Mouse (Mus musculus) hindbrain, embryonic 11.5 days (tissue): ENCODE results near the gene Eif2ak4. TPM values are rescaled to one million over a fixed set of nuclear protein-coding genes. Genes with fewer than 3 reads are reported as not detected.

ENCODE experiments used
- ATAC-seq: fragments of 200-750 bp; cut with Nextera tagmentation; 2 replicates; pipeline ENCODE4 v1.8.0; 2017; ENCODE audit warnings: mild to moderate bottlenecking, moderate TSS enrichment, moderate library complexity; ENCODE audit not compliant: low FRiP score
- DNase-seq: peaks from one replicate; pipeline ENCODE4 v3.0.0-alpha.2; 2015; ENCODE audit warnings: low spot score
- H3K27ac ChIP-seq: fragments of 300-500 bp; sonication (generic); 2 replicates; pipeline ENCODE4 v1.5.1; 2014; ENCODE audit warnings: mild to moderate bottlenecking, low read depth, low read length
- H3K27me3 ChIP-seq: fragments of 300-500 bp; sonication (generic); 2 replicates; pipeline ENCODE4 v1.6.1; 2014; ENCODE audit warnings: mild to moderate bottlenecking, low read length, moderate library complexity, mixed read lengths; ENCODE audit not compliant: control insufficient read depth, insufficient read depth
- H3K36me3 ChIP-seq: fragments of 300-500 bp; sonication (generic); 2 replicates; pipeline ENCODE4 v1.6.1; 2014; ENCODE audit warnings: mild to moderate bottlenecking, low read length, moderate library complexity, mixed read lengths; ENCODE audit not compliant: control insufficient read depth, insufficient read depth
- H3K4me1 ChIP-seq: fragments of 300-500 bp; sonication (generic); replicated peaks from 2 replicates; pipeline ENCODE4 v1.6.1; 2014; ENCODE audit warnings: low read length, mixed read lengths; ENCODE audit not compliant: control insufficient read depth, insufficient read depth
- H3K4me2 ChIP-seq: fragments of 300-500 bp; sonication (generic); replicated peaks from 2 replicates; pipeline ENCODE4 v1.6.1; 2014; ENCODE audit warnings: mild to moderate bottlenecking, low read depth, low read length
- H3K4me3 ChIP-seq: fragments of 300-500 bp; sonication (generic); 2 replicates; pipeline ENCODE4 v1.5.1; 2014; ENCODE audit warnings: low read depth, low read length
- H3K9ac ChIP-seq: fragments of 300-500 bp; sonication (generic); 2 replicates; pipeline ENCODE4 v1.6.1; 2014; ENCODE audit warnings: low read depth, low read length
- H3K9me3 ChIP-seq: fragments of 300-500 bp; sonication (generic); 2 replicates; pipeline ENCODE4 v1.6.1; 2016; ENCODE audit warnings: low read length; ENCODE audit not compliant: control insufficient read depth
- WGBS: fragments of 180-500 bp; shearing (Covaris S2); extraction: QIAGEN DNeasy Blood & Tissue Kit; methylation state at CpG from one replicate; pipeline ENCODE4 v1.1.7; 2014; 5-methylcytosine and 5-hydroxymethylcytosine counted together
- polyA plus RNA-seq: library from polyadenylated mRNA; unstranded; fragments of >200 nt; fragmentation: Nextera tagmentation; extraction: Ambion mirVana; gene quantifications from 2 replicates; pipeline ENCODE4 v1.2.1, GENCODE M21; 2014

Gene Eif2ak4
- polyA plus RNA-seq, 1 experiment from 2014 or later = 11.0 TPM

DNA sequence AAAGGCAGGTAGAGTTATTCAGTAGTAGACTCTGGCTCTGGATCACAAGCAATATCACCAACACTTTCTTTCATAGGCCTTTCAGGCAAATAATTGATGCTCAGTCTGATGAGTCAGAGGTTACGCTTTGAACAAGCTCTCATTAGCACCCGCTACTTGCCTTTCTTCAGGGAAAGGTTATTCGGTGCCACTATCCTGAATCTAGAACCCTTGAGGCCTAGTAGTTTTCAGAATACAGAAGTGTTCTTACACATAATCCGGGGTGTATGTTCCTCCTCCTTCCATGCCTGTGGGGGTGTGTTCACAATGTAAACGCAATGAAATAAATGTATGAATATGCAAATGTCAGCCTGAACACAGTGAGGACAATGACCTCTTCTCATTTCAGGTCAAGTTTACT lies 1.7 kb downstream of the Eif2ak4 start:
- no peak overlapping the region for H3K4me3 ChIP-seq
- no peak overlapping the region for H3K27ac ChIP-seq
- DNase-seq (no peak), ATAC-seq (no peak)
- H3K36me3 ChIP-seq = no peaks in the 10 kb centered on the region
- no peaks in the 10 kb centered on the region for H3K27me3 ChIP-seq
- no peaks in the 10 kb centered on the region for H3K9me3 ChIP-seq
- WGBS = 81% methylated on average over 5 of the region's 5 CpGs
- H3K4me1 ChIP-seq = no peaks in the 10 kb centered on the region
- H3K9ac ChIP-seq = no peak overlapping the region
- no peak overlapping the region for H3K4me2 ChIP-seq

DNA sequence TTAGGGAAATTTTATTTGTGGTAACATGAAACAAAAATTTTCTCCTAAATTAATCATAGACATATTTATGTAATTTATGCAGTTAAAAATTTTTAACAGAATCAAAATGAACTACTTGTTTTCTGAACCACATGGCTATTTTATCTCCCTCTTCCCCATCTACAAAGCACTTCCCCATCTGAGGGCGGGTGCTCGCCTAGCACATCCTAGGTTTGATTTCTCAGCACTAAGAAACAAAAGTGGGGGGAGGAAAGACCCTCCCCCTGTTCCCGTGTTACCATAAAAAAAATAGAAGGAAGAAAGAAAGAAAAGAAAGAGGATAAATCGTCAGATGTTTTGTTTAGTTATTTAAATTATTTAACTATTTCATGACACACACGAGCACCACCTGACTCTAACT lies 2.8 kb downstream of the Eif2ak4 start:
- no peaks in the 10 kb centered on the region for H3K36me3 ChIP-seq
- no peaks in the 10 kb centered on the region for H3K4me1 ChIP-seq
- 88% methylated on average over 5 of the region's 5 CpGs for WGBS
- H3K4me2 ChIP-seq = no peak overlapping the region
- no peaks in the 10 kb centered on the region for H3K27me3 ChIP-seq
- H3K4me3 ChIP-seq = no peak overlapping the region
- H3K9ac ChIP-seq = no peak overlapping the region
- H3K9me3 ChIP-seq = no peaks in the 10 kb centered on the region
- no peak overlapping the region for H3K27ac ChIP-seq
- DNase-seq (no peak), ATAC-seq (no peak)

DNA sequence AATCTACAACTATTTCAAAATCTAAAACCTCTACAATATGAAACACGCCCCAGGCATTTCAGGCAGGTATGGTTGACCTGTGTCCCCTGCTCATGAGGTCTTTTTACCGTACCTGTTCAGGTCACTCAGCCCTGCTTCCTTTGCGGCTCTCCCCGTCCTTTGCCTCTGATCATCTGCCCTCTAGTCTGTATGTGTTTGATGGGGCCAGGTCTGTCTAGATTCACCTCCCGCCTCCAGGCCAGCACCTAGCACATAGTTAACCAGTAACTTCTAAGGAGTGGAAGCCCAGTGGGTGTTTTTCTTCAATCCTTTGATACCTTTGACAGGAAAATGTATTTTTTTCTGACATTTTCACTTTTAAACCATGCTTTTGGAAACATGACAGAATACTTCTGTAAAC lies 11.3 kb downstream of the Eif2ak4 start:
- ATAC-seq (no peak), DNase-seq (no peak)
- no peaks in the 10 kb centered on the region for H3K36me3 ChIP-seq
- no peaks in the 10 kb centered on the region for H3K4me1 ChIP-seq
- no peak overlapping the region for H3K4me3 ChIP-seq
- H3K27me3 ChIP-seq = no peaks in the 10 kb centered on the region
- no peak overlapping the region for H3K4me2 ChIP-seq
- no peak overlapping the region for H3K27ac ChIP-seq
- WGBS = 92% methylated on average over 5 of the region's 5 CpGs
- H3K9ac ChIP-seq = no peak overlapping the region
- H3K9me3 ChIP-seq = no peaks in the 10 kb centered on the region

DNA sequence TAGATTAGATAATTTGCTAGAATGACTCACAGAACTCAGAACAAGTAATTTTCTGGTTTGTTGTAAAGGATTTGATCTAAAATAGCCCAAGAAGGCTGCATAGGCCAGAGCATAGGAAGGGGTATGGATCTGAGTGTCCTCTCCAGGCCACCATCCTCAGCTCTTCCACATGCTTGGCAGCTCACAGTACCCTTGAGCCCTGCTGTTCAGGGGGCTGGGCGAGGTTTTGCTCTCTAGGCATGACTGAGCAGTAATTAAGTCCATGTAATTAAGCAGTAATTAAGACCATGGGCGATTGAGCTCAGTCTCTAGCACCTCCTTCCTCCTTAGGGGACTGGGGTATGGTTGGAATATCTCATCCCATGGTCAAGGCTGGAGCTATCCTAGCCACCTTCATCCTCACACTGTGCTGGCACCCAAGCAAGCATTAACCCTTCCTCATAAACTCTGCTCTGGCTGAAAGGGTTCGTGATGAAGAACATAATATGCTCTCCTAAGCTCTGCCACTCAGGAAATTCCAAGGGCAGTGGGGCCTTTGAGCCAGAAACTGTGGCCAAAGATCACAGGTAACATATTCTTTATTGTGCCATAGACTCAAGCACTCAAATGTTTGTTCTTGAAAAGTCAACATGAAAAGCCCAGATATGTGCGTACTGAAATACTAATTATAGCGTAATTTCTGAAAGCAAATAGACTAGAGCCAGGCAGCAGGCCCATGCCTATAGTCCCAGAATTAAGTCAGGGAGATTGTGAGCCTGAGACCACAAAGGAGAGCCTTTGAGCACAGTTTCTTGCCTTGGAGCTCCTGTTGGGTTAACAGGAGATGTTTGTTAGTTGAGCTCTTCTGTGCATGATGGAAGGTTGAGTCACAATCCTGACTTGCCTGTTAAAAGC lies 13.7 kb downstream of the Eif2ak4 start:
- no peak overlapping the region for H3K27ac ChIP-seq
- no peaks in the 10 kb centered on the region for H3K4me1 ChIP-seq
- no peak overlapping the region for H3K9ac ChIP-seq
- H3K36me3 ChIP-seq = no peaks in the 10 kb centered on the region
- no peak overlapping the region for H3K4me2 ChIP-seq
- ATAC-seq (no peak), DNase-seq (no peak)
- no peaks in the 10 kb centered on the region for H3K27me3 ChIP-seq
- 86% methylated on average over 5 of the region's 5 CpGs for WGBS
- H3K4me3 ChIP-seq = no peak overlapping the region
- H3K9me3 ChIP-seq = no peaks in the 10 kb centered on the region

DNA sequence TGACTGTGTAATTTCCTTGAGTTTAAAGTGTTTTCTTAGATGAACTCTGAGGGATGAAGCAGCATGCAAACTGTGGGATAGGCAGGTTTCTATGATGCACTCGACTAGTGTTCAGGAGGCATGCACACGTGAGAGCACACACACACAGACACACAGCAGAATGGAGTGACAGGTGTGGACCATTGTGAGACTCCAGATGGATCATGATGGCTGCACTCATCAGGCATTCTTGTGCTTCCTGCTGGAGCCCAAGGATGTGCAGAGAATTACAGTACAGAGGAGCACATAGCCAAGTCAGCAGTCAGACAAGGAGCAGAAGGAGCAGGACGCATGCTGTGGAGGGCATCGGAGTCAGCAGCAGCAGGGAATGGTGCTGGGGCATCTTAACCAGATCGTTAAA lies 15.9 kb downstream of the Eif2ak4 start:
- DNase-seq = no peak
- no peak overlapping the region for H3K9ac ChIP-seq
- no peaks in the 10 kb centered on the region for H3K27me3 ChIP-seq
- H3K4me1 ChIP-seq = no peaks in the 10 kb centered on the region
- H3K36me3 ChIP-seq = no peaks in the 10 kb centered on the region
- 87% methylated on average over 5 of the region's 5 CpGs for WGBS
- no peak overlapping the region for H3K4me3 ChIP-seq
- H3K4me2 ChIP-seq = no peak overlapping the region
- H3K27ac ChIP-seq = no peak overlapping the region
- H3K9me3 ChIP-seq = no peaks in the 10 kb centered on the region
- no peak for ATAC-seq

DNA sequence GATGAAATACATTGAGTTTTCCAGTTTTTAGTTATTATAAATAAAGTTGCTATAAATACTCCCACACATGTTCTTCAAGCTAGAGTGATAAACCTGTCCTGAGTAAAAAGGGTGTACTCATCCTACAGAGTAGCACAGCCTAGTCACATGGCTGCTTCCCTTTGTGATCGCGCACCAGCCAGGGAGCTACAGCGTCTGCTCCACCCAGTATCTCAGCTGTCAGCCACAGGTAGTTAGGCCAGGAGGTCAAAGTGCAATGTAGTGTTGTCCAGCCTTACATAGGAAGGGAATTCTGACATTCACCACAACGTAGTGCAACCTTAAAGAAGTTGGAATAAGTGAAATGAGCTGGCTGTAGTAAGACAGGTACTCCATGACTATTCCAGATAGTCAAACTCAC lies 17.1 kb downstream of the Eif2ak4 start:
- Histone ChIP-seq H3K4me3 (no peak overlapping the region), H3K4me1 (no peaks in the 10 kb centered on the region), H3K27me3 (no peaks in the 10 kb centered on the region), H3K9me3 (no peaks in the 10 kb centered on the region), H3K36me3 (no peaks in the 10 kb centered on the region), H3K4me2 (no peak overlapping the region), H3K27ac (no peak overlapping the region), H3K9ac (no peak overlapping the region)
- no peak for ATAC-seq
- 91% methylated on average over 4 of the region's 4 CpGs for WGBS
- no peak for DNase-seq

DNA sequence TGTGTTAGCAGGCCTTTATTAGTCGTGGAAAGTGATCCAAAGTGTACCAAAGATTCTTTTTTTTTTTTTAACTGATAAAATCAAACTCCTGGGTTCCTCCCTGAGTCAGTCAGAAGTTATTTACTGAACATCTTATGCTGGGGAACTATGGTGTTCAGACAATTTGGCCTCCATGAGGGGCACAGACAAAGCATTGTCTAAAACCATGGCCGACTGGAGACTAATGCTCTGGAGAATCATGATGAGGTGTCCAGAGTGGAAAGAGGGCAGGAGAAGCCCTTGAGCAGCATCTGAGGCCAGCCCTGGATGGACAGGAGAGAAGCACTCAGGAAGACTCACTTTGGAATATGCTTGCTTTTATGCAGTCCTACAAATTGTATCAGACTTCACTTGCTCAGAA lies 18.4 kb downstream of the Eif2ak4 start:
- WGBS = 74% methylated on average over 2 of the region's 2 CpGs

DNA sequence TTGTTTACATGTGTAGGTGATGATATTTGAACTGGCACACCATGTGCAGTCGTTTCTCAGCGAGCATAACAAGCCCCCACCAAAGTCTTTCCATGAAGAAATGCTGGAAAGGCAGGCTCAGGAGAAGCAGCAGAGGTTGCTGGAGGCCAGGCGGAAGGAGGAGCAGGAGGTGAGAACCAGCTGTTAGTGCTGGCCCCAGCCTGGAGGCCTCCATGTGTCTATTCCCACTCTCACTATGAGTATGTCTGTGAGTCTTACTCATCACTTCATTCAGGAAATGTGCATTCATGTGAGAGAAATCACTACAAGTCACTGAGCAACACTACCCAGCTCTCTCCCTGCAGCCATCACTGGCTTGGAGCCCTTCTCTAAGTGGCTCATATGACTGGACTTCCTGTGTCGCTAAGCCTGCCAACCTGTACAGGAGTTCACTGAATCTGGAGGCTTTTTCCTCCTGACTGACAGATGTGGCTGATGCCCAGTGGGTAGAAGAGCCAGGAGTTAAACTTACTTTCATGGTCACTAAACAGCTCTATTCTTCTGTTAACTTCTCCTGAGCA lies 20.0 kb downstream of the Eif2ak4 start:
- peaks cover 4% of the 10 kb centered on the region for H3K36me3 ChIP-seq
- no peaks in the 10 kb centered on the region for H3K9me3 ChIP-seq
- no peak overlapping the region for H3K4me2 ChIP-seq
- no peaks in the 10 kb centered on the region for H3K4me1 ChIP-seq
- H3K27me3 ChIP-seq = no peaks in the 10 kb centered on the region
- DNase-seq (no peak), ATAC-seq (no peak)
- no peak overlapping the region for H3K27ac ChIP-seq
- no peak overlapping the region for H3K4me3 ChIP-seq
- 90% methylated on average over 4 of the region's 4 CpGs for WGBS
- no peak overlapping the region for H3K9ac ChIP-seq

More for the DNA sequence above, 18.4 kb downstream of the Eif2ak4 start:
- Histone ChIP-seq H3K36me3 (peaks cover 2% of the 10 kb centered on the region), H3K27ac (no peak overlapping the region), H3K4me1 (no peaks in the 10 kb centered on the region), H3K4me3 (no peak overlapping the region), H3K9me3 (no peaks in the 10 kb centered on the region), H3K9ac (no peak overlapping the region), H3K4me2 (no peak overlapping the region), H3K27me3 (no peaks in the 10 kb centered on the region)
- DNase-seq = no peak
- ATAC-seq = no peak

DNA sequence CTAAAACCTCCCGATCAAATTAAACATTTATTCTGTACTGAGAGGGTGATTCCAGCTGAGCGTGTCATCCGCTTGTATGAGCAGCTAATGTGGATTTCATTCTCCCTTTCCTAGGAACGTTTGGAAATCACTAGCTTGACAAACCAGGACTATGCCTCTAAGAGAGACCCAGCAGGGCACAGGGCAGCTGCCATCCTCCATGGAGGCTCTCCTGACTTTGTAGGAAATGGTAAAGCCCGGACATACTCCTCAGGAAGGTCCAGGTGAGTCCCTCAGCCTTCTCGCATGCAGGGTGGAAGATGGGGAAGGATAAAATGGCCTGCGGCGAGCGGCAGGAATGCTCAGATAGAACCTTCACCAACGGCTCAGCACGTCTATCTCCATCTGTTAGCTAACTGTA lies 24.4 kb downstream of the Eif2ak4 start:
- no peak overlapping the region for H3K9ac ChIP-seq
- ATAC-seq = no peak
- no peak overlapping the region for H3K27ac ChIP-seq
- H3K4me2 ChIP-seq = no peak overlapping the region
- no peaks in the 10 kb centered on the region for H3K9me3 ChIP-seq
- H3K4me3 ChIP-seq = no peak overlapping the region
- peaks cover 4% of the 10 kb centered on the region for H3K36me3 ChIP-seq
- DNase-seq = no peak
- WGBS = 97% methylated on average over 11 of the region's 11 CpGs
- H3K27me3 ChIP-seq = no peaks in the 10 kb centered on the region
- no peaks in the 10 kb centered on the region for H3K4me1 ChIP-seq
